31 mouse cellular contexts compared by ENCODE assay signal in the genomic region with DNA sequence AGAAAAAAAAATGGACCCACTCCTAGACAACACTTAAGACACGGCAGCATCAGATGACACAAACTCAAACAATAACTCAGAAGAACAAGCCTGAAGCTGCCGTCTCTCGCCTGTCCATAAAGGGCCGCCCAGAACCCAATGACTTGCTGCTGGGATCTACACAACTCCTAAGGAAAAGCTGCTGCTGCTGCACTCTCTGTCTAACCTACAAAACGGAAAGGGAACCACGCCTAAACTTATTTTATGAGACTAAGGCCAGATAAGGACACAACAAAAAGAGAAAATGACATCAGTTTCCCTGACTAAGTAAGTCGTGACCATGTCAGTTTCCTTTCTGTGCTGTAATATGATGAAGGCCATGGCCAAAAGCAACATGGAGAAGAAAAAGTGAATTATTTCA. TPM values are rescaled to one million over a fixed set of nuclear protein-coding genes. Genes with fewer than 3 reads are reported as not detected.
DNase-seq lines count a peak whose midpoint lies in the region; ATAC-seq and TF ChIP-seq lines count a peak whose summit lies in the region.
"Had no signal": no experiment of that assay in that cellular context is flagged by ENCODE, and none has a peak within 500 bp of the region (broad histone marks: within the 10 kb centered on the region; RNA-seq: fewer than 3 reads in every experiment).

No protein-coding gene starts in this region.

- no peak for TF ChIP-seq CTCF in heart, adult 2 months (IDR thresholded peaks at IDR 0.05)
- TF ChIP-seq CTCF in kidney, adult 2 months (conservative IDR thresholded peaks at IDR 0.05; ENCODE audit: insufficient read depth, insufficient read length, low read depth, low read length), result no peak

- TF ChIP-seq POLR2A in heart, adult 2 months (IDR thresholded peaks at IDR 0.05; ENCODE audit: insufficient read depth, low read depth, low read length), result 0 out of 2 replicates have a peak, but pooled peaks have one; percentile 9
- TF ChIP-seq POLR2A in kidney, adult 2 months (IDR thresholded peaks at IDR 0.05; ENCODE audit: low read depth, low read length), result no peak

- H3K4me3 ChIP-seq in heart, adult 2 months, result no peak overlapping the region
- no peak overlapping the region for H3K4me3 ChIP-seq in heart, embryonic 12.5 days
- no peak overlapping the region for H3K4me3 ChIP-seq in kidney, adult 2 months (ENCODE audit: insufficient read depth, low read depth, low read length)
- no peak overlapping the region for H3K4me3 ChIP-seq in kidney, embryonic 14.5 days (ENCODE audit: low read length)
- H3K4me3 ChIP-seq in brown adipose tissue, adult 24 weeks (ENCODE audit: insufficient read depth, low read depth, low read length), result no peak overlapping the region
- H3K4me3 ChIP-seq in midbrain, embryonic 11.5 days (ENCODE audit: low read depth, low read length), result no peak overlapping the region
- H3K4me3 ChIP-seq: embryonic facial prominence, embryonic 15.5 days; kidney, embryonic 15.5 days; limb, embryonic 13.5 days; liver, embryonic 12.5 days; midbrain, embryonic 15.5 days; neural tube, embryonic 12.5 days; stomach, embryonic 15.5 days had no signal

- peaks cover 3% of the 10 kb centered on the region; the same call in 1 of the 2 replicates for H3K36me3 ChIP-seq in heart, adult 2 months (ENCODE audit: control insufficient read depth, insufficient read depth, low read length)
- peaks cover 41% of the 10 kb centered on the region for H3K36me3 ChIP-seq in heart, embryonic 12.5 days
- H3K36me3 ChIP-seq in kidney, adult 2 months (ENCODE audit: control insufficient read depth, insufficient read depth, low read length), result peaks cover 3% of the 10 kb centered on the region; the same call in 1 of the 2 replicates
- peaks cover 18% of the 10 kb centered on the region; the same call in 1 of the 2 replicates for H3K36me3 ChIP-seq in kidney, embryonic 14.5 days (ENCODE audit: control insufficient read depth, insufficient read depth, low read length)
- H3K36me3 ChIP-seq in midbrain, embryonic 11.5 days (ENCODE audit: control insufficient read depth, insufficient read depth, low read length), result 0 out of 2 replicates have a peak, but pooled peaks cover 2% of the 10 kb centered on the region
- H3K36me3 ChIP-seq: midbrain, embryonic 15.5 days; stomach, embryonic 15.5 days had no signal

- 35% methylated on average over 7 of the region's 7 CpGs for WGBS in heart, adult 2 months
- WGBS in heart, embryonic 12.5 days, result 77% methylated on average over 7 of the region's 7 CpGs
- WGBS in kidney, adult 2 months, result 67% methylated on average over 7 of the region's 7 CpGs
- WGBS in kidney, embryonic 14.5 days, result 77% methylated on average over 7 of the region's 7 CpGs
- 88% methylated on average over 7 of the region's 7 CpGs for WGBS in midbrain, embryonic 11.5 days

- H3K9ac ChIP-seq in heart, adult 2 months (ENCODE audit: low read depth, low read length), result no peak overlapping the region
- no peak overlapping the region for H3K9ac ChIP-seq in heart, embryonic 12.5 days
- no peak overlapping the region for H3K9ac ChIP-seq in kidney, embryonic 14.5 days (ENCODE audit: low read depth, low read length)
- H3K9ac ChIP-seq in midbrain, embryonic 11.5 days (ENCODE audit: low read length), result no peak overlapping the region
- H3K9ac ChIP-seq: embryonic facial prominence, embryonic 15.5 days; kidney, embryonic 15.5 days; limb, embryonic 13.5 days; liver, embryonic 12.5 days; midbrain, embryonic 15.5 days; neural tube, embryonic 12.5 days; stomach, embryonic 15.5 days had no signal

- no peak overlapping the region for H3K4me2 ChIP-seq in heart, embryonic 12.5 days
- no peak overlapping the region for H3K4me2 ChIP-seq in kidney, embryonic 14.5 days (replicated peaks; ENCODE audit: low read depth, low read length)
- no peak overlapping the region for H3K4me2 ChIP-seq in midbrain, embryonic 11.5 days
- H3K4me2 ChIP-seq: embryonic facial prominence, embryonic 15.5 days; kidney, embryonic 15.5 days; limb, embryonic 13.5 days; liver, embryonic 12.5 days; midbrain, embryonic 15.5 days; neural tube, embryonic 12.5 days; stomach, embryonic 15.5 days had no signal

- H3K79me2 ChIP-seq in heart, adult 2 months (replicated peaks; ENCODE audit: control insufficient read depth, insufficient read depth, low read length), result no peaks in the 10 kb centered on the region

- peaks cover 4% of the 10 kb centered on the region for H3K4me1 ChIP-seq in heart, adult 2 months (ENCODE audit: control insufficient read depth, insufficient read depth, low read length)
- H3K4me1 ChIP-seq in heart, embryonic 12.5 days (replicated peaks), result 0 out of 2 replicates have a peak, but pooled peaks cover 6% of the 10 kb centered on the region
- no peaks in the 10 kb centered on the region for H3K4me1 ChIP-seq in kidney, adult 2 months (ENCODE audit: control insufficient read depth, insufficient read depth, low read length)
- H3K4me1 ChIP-seq in kidney, embryonic 14.5 days (ENCODE audit: control insufficient read depth, insufficient read depth, low read length), result no peaks in the 10 kb centered on the region
- peaks cover 2% of the 10 kb centered on the region; the same call in 1 of the 2 replicates for H3K4me1 ChIP-seq in brown adipose tissue, adult 24 weeks (ENCODE audit: control insufficient read depth, insufficient read depth, insufficient read length, low read length)
- no peaks in the 10 kb centered on the region for H3K4me1 ChIP-seq in midbrain, embryonic 11.5 days (ENCODE audit: control insufficient read depth, insufficient read depth, low read length)
- H3K4me1 ChIP-seq: embryonic facial prominence, embryonic 15.5 days; kidney, embryonic 15.5 days; limb, embryonic 13.5 days; liver, embryonic 12.5 days; midbrain, embryonic 15.5 days; neural tube, embryonic 12.5 days; stomach, embryonic 15.5 days had no signal

- ATAC-seq in heart, embryonic 12.5 days (ENCODE audit: insufficient number of reproducible peaks, low FRiP score), result no peak
- ATAC-seq in kidney, embryonic 14.5 days (ENCODE audit: low FRiP score, low TSS enrichment), result no peak
- ATAC-seq in midbrain, embryonic 11.5 days (ENCODE audit: low FRiP score), result no peak
- ATAC-seq: forebrain, embryonic 14.5 days; hindbrain, postnatal 0 days; intestine, embryonic 16.5 days; liver, embryonic 12.5 days; midbrain, embryonic 15.5 days had no signal

- no peak for DNase-seq in heart, adult 2 months
- DNase-seq in kidney, adult 2 months, result peak; percentile 25
- DNase-seq in midbrain, embryonic 11.5 days (ENCODE audit: low spot score, missing footprints), result no peak
- DNase-seq in ovary, adult 18-20 months (ENCODE audit: low spot score), result no peak
- DNase-seq: adrenal gland, postnatal 14 days; cerebellum, adult 9-11 months; lung, adult 2 months; lung, postnatal 14 days; retina, postnatal 1 day; thymus, adult 18-20 months; thymus, postnatal 36 days had no signal

- H3K9me3 ChIP-seq in heart, embryonic 12.5 days (replicated peaks), result no peaks in the 10 kb centered on the region
- H3K9me3 ChIP-seq in kidney, embryonic 14.5 days (ENCODE audit: control insufficient read depth, low read length), result no peaks in the 10 kb centered on the region
- no peaks in the 10 kb centered on the region for H3K9me3 ChIP-seq in midbrain, embryonic 11.5 days (ENCODE audit: control insufficient read depth, low read length)
- H3K9me3 ChIP-seq: embryonic facial prominence, embryonic 15.5 days; kidney, embryonic 15.5 days; limb, embryonic 13.5 days; liver, embryonic 12.5 days; midbrain, embryonic 15.5 days; neural tube, embryonic 12.5 days; stomach, embryonic 15.5 days had no signal

- no peaks in the 10 kb centered on the region for H3K27me3 ChIP-seq in heart, adult 2 months (ENCODE audit: control insufficient read depth, insufficient read depth, low read length)
- no peaks in the 10 kb centered on the region for H3K27me3 ChIP-seq in heart, embryonic 12.5 days (replicated peaks)
- no peaks in the 10 kb centered on the region for H3K27me3 ChIP-seq in kidney, adult 2 months (replicated peaks; ENCODE audit: control insufficient read depth, insufficient read depth, low read length)
- no peaks in the 10 kb centered on the region for H3K27me3 ChIP-seq in kidney, embryonic 14.5 days (ENCODE audit: control insufficient read depth, insufficient read depth, low read length)
- H3K27me3 ChIP-seq in midbrain, embryonic 11.5 days (ENCODE audit: control insufficient read depth, insufficient read depth, low read length), result no peaks in the 10 kb centered on the region
- H3K27me3 ChIP-seq: embryonic facial prominence, embryonic 15.5 days; kidney, embryonic 15.5 days; limb, embryonic 13.5 days; liver, embryonic 12.5 days; midbrain, embryonic 15.5 days; neural tube, embryonic 12.5 days; stomach, embryonic 15.5 days had no signal

- intact Hi-C loops in heart, adult 2 months (cut with DNase I), result no loop called here

- no peak for TF ChIP-seq EP300 in heart, adult 2 months (IDR thresholded peaks at IDR 0.05; ENCODE audit: insufficient read depth, low read depth, low read length)

- peak overlapping the region; percentile 53 for H3K27ac ChIP-seq in heart, adult 2 months
- H3K27ac ChIP-seq in heart, embryonic 12.5 days (ENCODE audit: poor library complexity, severe bottlenecking), result no peak overlapping the region
- no peak overlapping the region for H3K27ac ChIP-seq in kidney, adult 2 months (ENCODE audit: insufficient read depth, low read depth, low read length)
- H3K27ac ChIP-seq in kidney, embryonic 14.5 days (ENCODE audit: low read depth, low read length), result no peak overlapping the region
- peak overlapping the region; percentile 56; the same call in 1 of the 2 replicates for H3K27ac ChIP-seq in brown adipose tissue, adult 24 weeks (replicated peaks; ENCODE audit: low read depth, low read length)
- no peak overlapping the region for H3K27ac ChIP-seq in midbrain, embryonic 11.5 days (ENCODE audit: low read depth, low read length)
- H3K27ac ChIP-seq: embryonic facial prominence, embryonic 15.5 days; hindbrain, postnatal 0 days; kidney, embryonic 15.5 days; limb, embryonic 13.5 days; liver, embryonic 12.5 days; midbrain, embryonic 15.5 days; neural tube, embryonic 12.5 days; stomach, embryonic 15.5 days had no signal

RNA-seq across cellular contexts. Expression of gene Gm17304, which starts 5.7 kb away (rescaled TPM):
- total RNA-seq in heart, adult 2 months (2021), result not detected
- not detected in 2 replicates for polyA plus RNA-seq in heart, adult 2 months (2012; rRNA removed)
- not detected in 2 replicates for polyA plus RNA-seq in heart, embryonic 12.5 days (2016; fragmentation: Nextera tagmentation; extraction: Ambion mirVana)
- polyA plus RNA-seq in kidney, adult 2 months (2012; rRNA removed), result not detected in 2 replicates
- polyA plus RNA-seq in kidney, embryonic 14.5 days (2014; fragmentation: Nextera tagmentation; extraction: Ambion mirVana), result not detected in 2 replicates
- polyA plus RNA-seq in brown adipose tissue, adult 24 weeks (2012; ENCODE audit: insufficient read depth, insufficient read length, missing spikeins), result not detected in 2 replicates
- polyA plus RNA-seq in midbrain, embryonic 11.5 days (2014; fragmentation: Nextera tagmentation; extraction: Ambion mirVana), result not detected in 2 replicates
- total RNA-seq: adrenal gland, postnatal 14 days; common myeloid progenitor, adult 5-6 weeks; hindbrain, postnatal 0 days; left cerebral cortex, adult 18-20 months; left cerebral cortex, postnatal 25 days; megakaryocyte-erythroid progenitor cell, adult 5-6 weeks had no signal
- polyA plus RNA-seq: brain, embryonic 14.5 days; embryonic facial prominence, embryonic 15.5 days; forebrain, embryonic 14.5 days; gonadal fat pad, adult 2 months; hindbrain, embryonic 11.5 days; hindbrain, postnatal 0 days; intestine, embryonic 16.5 days; kidney, embryonic 15.5 days; limb, embryonic 13.5 days; liver, embryonic 12.5 days; lung, adult 2 months; midbrain, embryonic 15.5 days; neural tube, embryonic 12.5 days; stomach, embryonic 15.5 days had no signal

Comparison
In these comparisons a context has a peak if more than half of its experiments do, and no peak if none do; other contexts are left out.
1. H3K27ac ChIP-seq: peak in heart, adult 2 months (single experiment) and brown adipose tissue, adult 24 weeks (single experiment); none in heart, embryonic 12.5 days (single experiment), kidney, adult 2 months (single experiment), kidney, embryonic 14.5 days (single experiment) and midbrain, embryonic 11.5 days (single experiment).